Comparison of ENCODE assay signal across 8 mouse cellular contexts in the genomic region with DNA sequence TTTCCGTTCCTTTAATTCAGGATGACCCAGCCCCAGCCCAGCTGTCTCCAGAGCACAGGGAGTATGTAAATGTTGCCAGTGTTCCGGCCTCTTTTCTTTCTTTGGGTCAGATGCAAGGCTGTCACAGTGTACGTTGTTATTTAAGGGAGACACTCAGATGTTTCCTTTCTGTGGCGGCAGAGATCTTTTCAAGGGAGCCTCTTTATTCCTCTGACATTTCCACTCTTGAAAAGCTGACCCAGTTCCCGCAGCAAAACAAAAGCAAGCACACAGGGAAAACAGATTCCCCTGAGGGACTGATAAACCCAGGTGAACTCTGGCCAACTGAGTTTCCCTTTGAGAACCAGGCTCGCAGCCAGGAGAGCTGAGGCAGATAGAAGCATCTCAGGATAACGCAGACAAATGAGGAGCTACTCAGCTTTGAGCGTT.
DNase-seq lines count a peak whose midpoint lies in the region; ATAC-seq lines count a peak whose summit lies in the region.

No protein-coding gene starts in this region.

- H3K9ac ChIP-seq in hindbrain, embryonic 11.5 days (ENCODE audit: low read depth, low read length) = no peak overlapping the region; the same call in 1 of the 2 replicates
- H3K9ac ChIP-seq in midbrain, embryonic 16.5 days (ENCODE audit: low read depth, low read length) = no peak overlapping the region

- H3K4me1 ChIP-seq in hindbrain, embryonic 11.5 days (replicated peaks; ENCODE audit: control insufficient read depth, insufficient read depth, low read length) = no peaks in the 10 kb centered on the region
- H3K4me1 ChIP-seq in midbrain, embryonic 16.5 days (ENCODE audit: control insufficient read depth, insufficient read depth, low read length) = peaks cover 5% of the 10 kb centered on the region; the same call in 1 of the 2 replicates

- no peak overlapping the region for H3K4me3 ChIP-seq in hindbrain, embryonic 11.5 days (ENCODE audit: low read depth, low read length)
- no peak overlapping the region for H3K4me3 ChIP-seq in midbrain, embryonic 16.5 days (ENCODE audit: low read depth, low read length)

- DNase-seq in adrenal gland, adult (ENCODE audit: inconsistent age in 2 of 2, low spot score in 1 of 2) = peak; percentile 17 to 47
- DNase-seq in adrenal gland, postnatal 4 days (ENCODE audit: low spot score in 2 of 2) = no peak
- peak; percentile 29 for DNase-seq in urinary bladder, postnatal 14 days (ENCODE audit: low spot score)
- no peak for DNase-seq in urinary bladder, postnatal 4 days (ENCODE audit: low spot score in 2 of 2)
- peak; percentile 33 for DNase-seq in hindbrain, embryonic 11.5 days (ENCODE audit: low spot score)
- no peak for DNase-seq in lung, postnatal 14 days
- DNase-seq in thymus, postnatal 14 days = no peak

- H3K9me3 ChIP-seq in hindbrain, embryonic 11.5 days (ENCODE audit: control insufficient read depth, low read length) = no peaks in the 10 kb centered on the region
- H3K9me3 ChIP-seq in midbrain, embryonic 16.5 days (replicated peaks; ENCODE audit: control insufficient read depth, low read length, poor library complexity, severe bottlenecking) = no peaks in the 10 kb centered on the region

- WGBS in hindbrain, embryonic 11.5 days = 7% methylated on average over 8 of the region's 8 CpGs
- WGBS in midbrain, embryonic 16.5 days = 3% methylated on average over 8 of the region's 8 CpGs

- no peaks in the 10 kb centered on the region for H3K36me3 ChIP-seq in hindbrain, embryonic 11.5 days (ENCODE audit: control insufficient read depth, insufficient read depth, low read length)
- H3K36me3 ChIP-seq in midbrain, embryonic 16.5 days (ENCODE audit: control insufficient read depth, insufficient read depth, low read length) = no peaks in the 10 kb centered on the region

- no peak overlapping the region for H3K4me2 ChIP-seq in hindbrain, embryonic 11.5 days (replicated peaks; ENCODE audit: low read depth, low read length)
- peak overlapping the region; percentile 22; the same call in 1 of the 2 replicates for H3K4me2 ChIP-seq in midbrain, embryonic 16.5 days (ENCODE audit: low read length)

- ATAC-seq in hindbrain, embryonic 11.5 days (ENCODE audit: low FRiP score) = no peak
- ATAC-seq in midbrain, embryonic 16.5 days = peak; percentile 78; the same call in 1 of the 2 replicates

- H3K27me3 ChIP-seq in hindbrain, embryonic 11.5 days (ENCODE audit: control insufficient read depth, insufficient read depth, low read length) = no peaks in the 10 kb centered on the region
- H3K27me3 ChIP-seq in midbrain, embryonic 16.5 days (ENCODE audit: control insufficient read depth, insufficient read depth, low read depth, low read length) = no peaks in the 10 kb centered on the region

- H3K27ac ChIP-seq in hindbrain, embryonic 11.5 days (ENCODE audit: low read depth, low read length) = 0 out of 2 replicates have a peak overlapping the region, but pooled peaks have one; percentile 32
- peak overlapping the region; percentile 43; the same call in 1 of the 2 replicates for H3K27ac ChIP-seq in midbrain, embryonic 16.5 days (ENCODE audit: low read length)

Comparison
In these comparisons a context has a peak if more than half of its experiments do, and no peak if none do; other contexts are left out.
1. DNase-seq: peak in adrenal gland, adult (2 of 2), urinary bladder, postnatal 14 days (single experiment) and hindbrain, embryonic 11.5 days (single experiment); none in adrenal gland, postnatal 4 days (0 of 2), urinary bladder, postnatal 4 days (0 of 2), lung, postnatal 14 days (single experiment) and thymus, postnatal 14 days (single experiment).